Mouse (Mus musculus) cortical plate, adult 2 months (tissue): ENCODE data around the gene Ttll8.

ENCODE experiments used
- CTCF ChIP-seq: fragments of 200-500 bp; IDR thresholded peaks from 2 replicates; pipeline ENCODE4 v1.5.1; 2011; ENCODE audit warnings: mild to moderate bottlenecking, control low read depth, low read length; ENCODE audit not compliant: insufficient read depth; ENCODE audit errors: extremely low read depth
- POLR2A ChIP-seq: fragments of 200-500 bp; IDR thresholded peaks from 2 replicates; pipeline ENCODE4 v1.6.1; 2011; ENCODE audit warnings: mild to moderate bottlenecking, low read length, control low read depth; ENCODE audit not compliant: insufficient read depth; ENCODE audit errors: extremely low read depth

DNA sequence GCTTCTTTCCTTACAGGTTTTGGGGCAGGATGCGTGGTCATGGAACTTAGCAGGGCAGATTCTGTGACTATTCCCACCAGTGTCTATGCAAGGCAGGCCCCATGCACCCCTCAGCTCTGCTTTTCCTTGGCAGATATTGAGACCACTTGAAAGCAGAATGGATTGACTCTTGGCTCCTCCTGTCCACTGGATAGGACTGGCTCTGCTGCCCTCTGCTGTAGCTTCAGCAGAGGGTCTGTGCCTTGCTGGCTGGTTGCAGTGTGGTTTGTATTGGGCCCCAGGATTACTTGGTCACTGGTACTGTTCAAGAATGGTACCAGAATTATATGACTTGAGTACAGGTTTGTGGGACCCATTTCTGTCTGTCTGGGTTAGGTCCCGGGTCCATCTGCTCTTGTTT lies 44.9 kb upstream of the Ttll8 start:
- TF ChIP-seq CTCF (peak; percentile 42), POLR2A (no peak)
